Mouse (Mus musculus) megakaryocyte-erythroid progenitor cell, adult 5-6 weeks (primary cell): ENCODE measurements around the gene Fbxw16. TPM values are rescaled to one million over a fixed set of nuclear protein-coding genes. Genes with fewer than 3 reads are reported as not detected.
"Not testable (repeated sequence)": the region's sequence is repeated elsewhere in the genome, so short reads cannot be mapped to it uniquely, and the experiment has no call there.

ENCODE experiments used
- ATAC-seq: replicated peaks from 2 replicates; pipeline ENCODE4 v1.8.0; 2016; ENCODE audit warnings: mild to moderate bottlenecking, inconsistent platforms; ENCODE audit not compliant: severe bottlenecking, poor library complexity, low FRiP score, low TSS enrichment
- total RNA-seq, 2 experiments: library from RNA; stranded (forward) in 1 of 2; stranded (reverse) in 1 of 2; fragments of 200-1000, 215-1000 nt in 1 of 2; fragments of >200 nt in 1 of 2; fragmentation: Nextera tagmentation in 1 of 2; gene quantifications; 2 replicates each; pipeline ENCODE4 v1.2.3; 2014 to 2017

The Fbxw16 gene
- not detected in 2 replicates for total RNA-seq (2014; fragmentation: Nextera tagmentation)
- total RNA-seq (2017), result not detected in 2 replicates

DNA sequence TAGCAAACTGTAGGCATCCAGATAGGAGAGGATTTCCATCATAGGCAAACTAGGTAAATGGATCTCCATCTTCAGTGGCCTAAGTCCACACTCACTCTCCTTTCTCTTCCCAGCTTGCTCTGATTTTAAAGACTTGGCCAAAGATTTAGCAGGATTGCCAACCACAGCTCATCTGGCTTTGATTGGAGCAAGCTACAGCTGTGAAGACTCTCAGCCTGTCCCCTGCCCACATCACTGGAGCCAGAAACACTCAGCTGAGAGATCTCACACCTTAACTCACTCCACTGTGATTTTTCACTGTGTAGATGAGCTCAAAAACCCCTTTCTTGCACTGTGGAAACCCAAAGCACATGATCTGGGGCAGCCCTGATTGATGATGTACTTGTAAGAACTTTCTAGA, at the start of gene Fbxw16:
Gene Fbxw16, minus strand, starts transcription at position 101 of the 400 bp plus-strand sequence.
- no peak for ATAC-seq

DNA sequence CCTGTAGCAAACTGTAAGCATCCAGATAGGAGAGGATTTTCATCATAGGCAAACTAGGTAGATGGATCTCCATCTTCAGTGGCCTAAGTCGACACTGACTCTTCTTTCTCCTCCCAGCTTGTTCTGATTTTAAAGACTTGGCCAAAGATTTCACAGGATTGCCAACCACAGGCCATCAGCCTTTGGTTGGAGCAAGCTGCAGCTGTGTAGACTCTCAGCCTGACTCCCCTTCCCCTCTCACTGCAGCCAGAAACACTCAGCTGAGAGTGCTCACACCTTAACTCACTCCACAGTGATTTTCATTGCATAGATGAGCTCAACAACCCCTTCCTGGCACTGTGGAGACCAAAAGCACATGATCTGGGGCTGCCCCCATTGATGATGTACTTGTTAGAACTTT, 46.8 kb upstream of the Fbxw16 start, which contains the start of gene Fbxw19:
Gene Fbxw19, minus strand, starts transcription at position 101 of the 400 bp plus-strand sequence.
- not testable (repeated sequence) for ATAC-seq

DNA sequence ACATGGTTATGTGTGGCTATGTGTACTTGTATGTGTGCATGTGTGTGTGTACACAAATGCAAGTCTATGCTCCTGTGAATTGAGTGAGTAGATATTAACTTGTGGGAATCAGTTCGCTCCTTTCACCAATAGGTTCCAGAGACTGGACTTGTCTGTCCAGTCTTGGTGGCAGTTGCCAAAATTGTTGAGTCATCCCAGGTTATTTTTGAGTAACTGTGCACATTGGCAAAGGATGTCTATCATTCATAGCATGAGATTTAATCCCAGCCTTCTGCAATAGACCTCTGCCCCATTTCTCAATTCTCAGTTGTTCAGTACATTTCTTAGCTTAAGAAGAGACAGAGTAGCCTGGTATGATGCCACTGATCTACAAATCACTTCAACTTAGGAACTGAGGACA, 16.0 kb downstream of the Fbxw16 start:
- no peak for ATAC-seq

DNA sequence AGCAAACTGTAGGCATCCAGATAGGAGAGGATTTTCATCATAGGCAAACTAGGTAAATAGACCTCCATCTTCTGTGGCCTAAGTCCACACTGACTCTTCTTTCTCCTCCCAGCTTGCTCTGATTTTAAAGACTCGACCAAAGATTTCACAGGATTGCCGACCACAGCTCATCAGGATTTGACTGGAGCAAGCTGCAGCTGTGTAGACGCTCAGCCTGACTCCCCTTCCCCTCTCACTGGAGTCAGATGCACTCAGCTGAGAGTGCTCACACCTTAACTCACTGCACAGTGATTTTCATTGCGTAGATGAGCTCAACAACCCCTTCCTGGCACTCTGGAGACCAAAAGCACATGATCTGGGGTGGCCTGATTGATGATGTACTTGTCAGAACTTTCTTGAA, 44.7 kb downstream of the Fbxw16 start, which contains the start of gene Fbxw22:
Gene Fbxw22, minus strand, starts transcription at position 101 of the 400 bp plus-strand sequence.
- ATAC-seq, result not testable (repeated sequence)

Other genes with a start within 250 kb of the Fbxw16 start
- gene Fbxw20, start 214.4 kb downstream of the Fbxw16 start, total RNA-seq (2014; fragmentation: Nextera tagmentation), result not detected in 2 replicates
- not detected in 2 replicates for gene Fbxw20, start 214.4 kb downstream of the Fbxw16 start, total RNA-seq (2017)
- gene Fbxw14, start 161.5 kb downstream of the Fbxw16 start, total RNA-seq (2014; fragmentation: Nextera tagmentation), result not detected in 2 replicates
- gene Fbxw14, start 161.5 kb downstream of the Fbxw16 start, total RNA-seq (2017), result not detected in 2 replicates
- not detected in 2 replicates for gene Fbxw28, start 109.5 kb downstream of the Fbxw16 start, total RNA-seq (2014; fragmentation: Nextera tagmentation)
- gene Fbxw28, start 109.5 kb downstream of the Fbxw16 start, total RNA-seq (2017), result not detected in 2 replicates
- gene Fbxw22, start 44.8 kb downstream of the Fbxw16 start, total RNA-seq (2014; fragmentation: Nextera tagmentation), result not detected in 2 replicates
- not detected in 2 replicates for gene Fbxw22, start 44.8 kb downstream of the Fbxw16 start, total RNA-seq (2017)
- gene Fbxw19, start 46.7 kb upstream of the Fbxw16 start, total RNA-seq (2014; fragmentation: Nextera tagmentation), result not detected in 2 replicates
- gene Fbxw19, start 46.7 kb upstream of the Fbxw16 start, total RNA-seq (2017), result not detected in 2 replicates
- not detected in 2 replicates for gene Fbxw15, start 119.1 kb upstream of the Fbxw16 start, total RNA-seq (2014; fragmentation: Nextera tagmentation)
- not detected in 2 replicates for gene Fbxw15, start 119.1 kb upstream of the Fbxw16 start, total RNA-seq (2017)
- gene Fbxw24, start 176.9 kb upstream of the Fbxw16 start, total RNA-seq (2014; fragmentation: Nextera tagmentation), result not detected in 2 replicates
- not detected in 2 replicates for gene Fbxw24, start 176.9 kb upstream of the Fbxw16 start, total RNA-seq (2017)
- not detected in 2 replicates for gene Fbxw25, start 215.5 kb upstream of the Fbxw16 start, total RNA-seq (2014; fragmentation: Nextera tagmentation)
- not detected in 2 replicates for gene Fbxw25, start 215.5 kb upstream of the Fbxw16 start, total RNA-seq (2017)